Mouse (Mus musculus): ENCODE results near the gene Plekhm3. TPM values are rescaled to one million over a fixed set of nuclear protein-coding genes. Genes with fewer than 3 reads are reported as not detected.

Plekhm3 gene
- polyA plus RNA-seq, 1 experiment from 2014 or later: 5.2 TPM

- no peak for DNase-seq (ENCODE audit: low spot score)
Measured at GRCm38 (mm10) chr1:64779863-64780262, 176.8 kb downstream of the Plekhm3 start.

DNA sequence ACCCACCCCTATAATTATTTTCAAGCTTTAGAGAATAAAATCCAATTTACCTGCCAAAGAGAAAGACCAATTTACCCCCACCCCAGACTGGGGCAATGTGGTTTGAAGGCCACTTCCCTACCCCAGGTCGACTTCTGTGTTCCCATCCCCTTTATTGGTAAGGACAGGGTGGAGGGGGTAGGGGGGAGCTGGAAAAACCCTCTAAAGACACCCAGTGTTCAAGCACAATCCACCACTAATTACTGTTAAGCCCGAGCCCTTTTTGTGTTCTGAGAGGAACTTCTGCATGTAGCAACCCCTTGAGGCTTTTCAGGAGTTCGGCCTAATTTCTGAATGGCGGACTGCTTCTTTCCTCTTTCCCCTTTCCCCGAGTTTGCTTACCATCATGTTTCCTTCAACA lies 177.2 kb downstream of the Plekhm3 start:
- DNase-seq (ENCODE audit: low spot score): no peak

- no peak for DNase-seq (ENCODE audit: low spot score)
Measured at GRCm38 (mm10) chr1:64773305-64773704, 183.3 kb downstream of the Plekhm3 start.

GRCm38 (mm10) chr1:64770169-64770568 lies 186.5 kb downstream of the Plekhm3 start:
- no peak for DNase-seq (ENCODE audit: low spot score)

DNA sequence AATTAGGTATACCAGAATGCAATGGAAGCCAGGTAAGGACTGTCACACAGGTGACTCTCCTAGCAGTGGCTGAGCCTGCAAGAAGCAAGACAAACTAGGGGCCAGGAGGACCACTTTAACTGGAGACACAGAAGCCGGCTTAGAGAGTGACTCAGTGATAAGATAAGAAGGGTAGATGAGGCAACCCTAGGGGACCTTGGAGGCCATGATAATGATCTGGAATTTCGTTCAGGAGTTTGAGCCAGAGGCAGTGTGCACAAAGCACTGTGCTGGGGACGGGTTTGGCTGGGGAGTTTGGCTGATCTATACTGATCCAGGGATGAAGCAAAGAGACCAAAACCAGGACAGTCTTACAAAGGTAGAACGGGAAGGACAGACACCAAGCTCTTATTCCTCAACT lies 195.0 kb downstream of the Plekhm3 start:
- DNase-seq (ENCODE audit: low spot score): no peak

GRCm38 (mm10) chr1:64757766-64758165 lies 198.9 kb downstream of the Plekhm3 start:
- DNase-seq (ENCODE audit: low spot score): no peak

DNA sequence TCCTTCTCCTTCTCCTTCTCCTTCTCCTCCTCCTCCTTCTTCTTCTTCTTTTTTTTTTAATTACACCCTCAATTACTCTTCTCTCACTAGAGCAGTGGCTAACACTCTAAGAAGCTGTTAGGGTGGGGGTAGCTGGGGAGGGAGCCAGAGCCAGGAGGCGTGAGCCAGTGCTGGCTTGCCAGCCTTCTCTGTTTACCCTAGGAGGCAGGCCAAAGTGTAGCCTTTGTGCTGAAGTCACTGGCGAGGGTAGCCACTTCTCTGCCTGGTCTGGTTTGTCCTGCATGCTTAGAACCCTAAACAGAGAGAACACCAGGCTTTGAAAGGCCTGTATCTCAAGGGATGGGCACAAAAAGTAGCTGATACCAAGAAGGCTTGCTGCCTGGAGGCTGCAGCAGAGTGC lies 199.4 kb downstream of the Plekhm3 start:
- DNase-seq (ENCODE audit: low spot score): no peak

GRCm38 (mm10) chr1:64756640-64757030 lies 200.0 kb downstream of the Plekhm3 start:
- peak; percentile 23 for DNase-seq (ENCODE audit: low spot score)

DNA sequence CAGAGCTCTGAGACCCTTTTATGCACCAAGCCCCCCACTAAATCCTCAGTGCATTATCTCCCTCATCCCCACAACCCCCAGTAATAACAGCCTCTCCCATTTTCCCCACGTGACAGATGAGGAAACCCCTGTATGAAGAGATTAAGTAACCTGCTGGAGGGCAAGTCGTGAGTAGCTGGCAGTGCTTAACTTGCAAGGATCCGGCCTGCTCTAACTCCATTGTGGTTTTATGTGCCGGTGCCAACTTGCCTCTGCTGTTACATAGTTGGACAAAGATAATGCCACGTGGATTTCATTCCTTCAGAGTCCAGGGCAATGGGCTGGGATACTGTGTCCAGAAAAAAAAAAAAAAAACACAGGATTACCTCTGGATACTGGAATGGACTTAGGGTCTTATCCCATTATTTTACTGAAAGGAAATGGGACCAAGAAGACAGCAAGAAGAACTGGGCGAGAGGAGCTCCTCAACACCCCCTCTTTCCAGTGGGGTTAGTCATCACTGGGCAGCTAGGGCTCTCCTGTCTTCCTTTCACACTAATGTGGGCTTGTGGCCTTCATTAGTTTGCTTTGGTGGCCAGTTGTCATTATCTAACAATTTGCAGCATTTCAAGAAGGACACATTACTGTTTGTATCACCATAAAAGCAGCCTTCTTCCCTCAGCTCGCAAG lies 200.5 kb downstream of the Plekhm3 start:
- DNase-seq (ENCODE audit: low spot score): no peak

- no peak for DNase-seq (ENCODE audit: low spot score)
Measured at GRCm38 (mm10) chr1:64754658-64755057, 202.0 kb downstream of the Plekhm3 start.

- DNase-seq (ENCODE audit: low spot score): no peak
Measured at GRCm38 (mm10) chr1:64753668-64754067, 203.0 kb downstream of the Plekhm3 start.

DNA sequence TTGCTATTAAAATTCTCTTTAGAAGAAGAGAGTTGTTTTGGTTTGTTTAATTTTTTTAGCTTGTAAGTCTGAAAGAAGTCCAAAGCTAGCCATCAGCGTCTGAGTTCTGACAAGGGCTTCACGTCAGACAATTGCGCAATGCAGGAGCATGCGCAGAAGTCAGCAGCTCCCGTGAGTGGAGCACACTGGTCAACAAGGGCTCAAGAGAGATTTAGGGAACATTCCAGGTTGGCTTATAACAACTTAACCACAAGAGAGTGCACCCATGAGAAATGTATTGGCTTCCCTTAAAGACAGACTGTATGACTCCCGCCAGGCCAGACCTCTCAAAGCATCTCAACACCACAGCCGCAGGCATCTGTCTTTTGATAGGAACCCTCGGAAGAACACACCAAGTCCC lies 203.5 kb downstream of the Plekhm3 start:
- no peak for DNase-seq (ENCODE audit: low spot score)

DNA sequence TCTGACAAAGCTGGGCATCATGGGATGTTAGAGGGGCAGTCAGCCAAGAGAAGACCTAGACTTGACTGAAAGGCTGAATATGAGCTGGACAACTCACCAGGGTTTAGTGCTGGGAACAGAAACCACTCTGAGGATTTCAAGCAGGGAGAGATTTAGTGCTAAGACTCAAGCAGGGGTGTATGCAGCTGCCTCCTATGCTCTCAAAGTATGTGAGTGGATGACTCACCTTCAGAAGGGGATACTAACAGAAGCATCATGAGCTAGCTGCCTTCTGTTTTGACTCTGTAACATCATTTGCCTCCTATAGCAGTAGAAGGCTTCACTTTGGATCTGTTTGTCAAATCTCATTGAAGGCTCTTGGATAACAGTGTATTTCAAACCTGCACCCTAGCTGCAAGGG lies 212.0 kb downstream of the Plekhm3 start:
- no peak for DNase-seq (ENCODE audit: low spot score)

- DNase-seq (ENCODE audit: low spot score): no peak
Measured at GRCm38 (mm10) chr1:64742741-64743408, 213.7 kb downstream of the Plekhm3 start.

DNA sequence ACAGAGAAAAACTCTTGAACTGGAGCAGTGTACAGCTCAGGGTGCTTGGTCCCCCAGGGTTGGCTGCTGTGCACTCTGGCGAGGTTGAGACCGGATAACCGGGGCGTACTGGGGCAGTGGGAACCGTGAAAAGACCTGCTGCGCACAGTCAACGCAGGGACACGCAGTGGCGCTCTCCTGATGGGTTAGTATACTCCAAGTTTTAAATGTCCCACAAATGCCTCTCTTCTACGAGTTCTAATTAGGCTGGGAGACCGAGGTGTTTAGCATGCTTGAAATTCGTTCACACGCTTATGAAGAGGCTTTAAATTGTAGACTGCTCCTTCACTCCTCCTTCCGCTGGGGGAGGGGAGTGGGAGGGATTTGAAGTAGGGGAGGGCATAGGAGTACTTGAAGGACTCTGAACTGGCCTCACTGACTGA lies 218.0 kb downstream of the Plekhm3 start:
- DNase-seq (ENCODE audit: low spot score): peak; percentile 61

GRCm38 (mm10) chr1:64738180-64738555 lies 218.5 kb downstream of the Plekhm3 start:
- no peak for DNase-seq (ENCODE audit: low spot score)

- DNase-seq (ENCODE audit: low spot score): peak; percentile 85
Measured at GRCm38 (mm10) chr1:64737502-64738179, 219.0 kb downstream of the Plekhm3 start, which contains the start of gene Fzd5. Gene Fzd5 (minus strand): TSS chr1:64737751.

DNA sequence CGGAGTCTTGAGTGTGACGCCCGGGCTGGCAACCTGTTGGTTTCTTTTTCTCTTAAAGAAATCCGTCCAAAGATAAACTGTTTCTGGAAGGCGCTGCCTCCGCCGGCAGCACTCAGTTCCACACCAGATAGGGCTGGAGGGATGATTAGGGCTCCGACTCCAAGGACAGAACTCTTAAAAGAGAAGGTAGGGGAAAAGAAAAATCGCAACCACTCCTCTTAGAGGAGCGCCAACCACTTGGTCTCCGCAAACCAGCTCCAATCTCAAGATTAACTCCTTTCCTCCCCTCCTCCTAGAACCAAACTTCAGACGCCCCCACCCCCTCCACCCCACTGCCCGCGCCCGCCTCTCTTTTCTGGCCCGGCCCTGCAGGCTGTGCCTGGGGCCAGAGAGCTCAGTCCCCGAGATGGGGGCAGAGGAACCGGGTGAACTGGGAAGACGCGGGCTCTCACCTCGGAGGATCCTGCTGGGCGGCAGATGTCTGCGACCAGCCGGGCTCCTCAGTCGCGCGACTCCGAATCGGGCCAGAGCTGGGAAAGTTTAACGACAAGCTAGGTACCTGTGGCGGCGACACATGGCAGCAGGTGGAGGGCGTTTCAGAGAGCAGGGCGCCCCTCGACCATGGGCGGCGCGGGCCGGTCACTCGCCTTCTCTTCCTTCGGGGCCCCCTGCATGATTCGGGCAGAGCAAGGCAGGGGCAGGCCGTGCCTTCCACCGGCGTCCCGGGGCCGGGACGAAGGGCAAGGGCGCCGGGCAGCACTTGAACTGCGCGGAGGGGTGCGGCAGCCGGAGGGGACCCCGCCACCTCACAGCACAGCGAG lies 219.7 kb downstream of the Plekhm3 start:
- DNase-seq (ENCODE audit: low spot score): peak; percentile 4

Measured in thymus, postnatal 0 days (tissue).